Mouse (Mus musculus) myocyte (in vitro differentiated cells): ENCODE measurements at regions not wholly inside any gene's neighbourhood (a gene's known extent, or its start where the extent isn't known, plus 50 kb on each side); places are given as distances from the start of the nearest gene placed in this dataset.

Experiments
- CEBPB ChIP-seq: IDR thresholded peaks from 2 replicates; pipeline ENCODE4 v1.6.1; 2011; ENCODE audit warnings: mild to moderate bottlenecking, moderate library complexity; ENCODE audit not compliant: poor library complexity, insufficient read depth, severe bottlenecking
- E2F4 ChIP-seq: IDR thresholded peaks from one replicate; pipeline ENCODE4 v1.6.1; 2011; ENCODE audit warnings: mild to moderate bottlenecking, control low read depth, moderate library complexity; ENCODE audit not compliant: insufficient read depth
- MAX ChIP-seq: IDR thresholded peaks from one replicate; pipeline ENCODE4 v1.6.1; 2011; ENCODE audit warnings: low read depth, mild to moderate bottlenecking, control low read depth
- MYOD1 ChIP-seq, 3 experiments: IDR thresholded peaks; one replicate each; pipeline ENCODE4 v1.6.1; 2011; ENCODE audit warnings: control low read depth in 2 of 3, low read depth in 2 of 3, mild to moderate bottlenecking in 2 of 3, moderate library complexity in 1 of 3; ENCODE audit not compliant: insufficient read length in 2 of 3, control insufficient read depth in 1 of 3
- MYOG ChIP-seq, 3 experiments: IDR thresholded peaks; one replicate each; pipeline ENCODE4 v1.6.1; 2011; ENCODE audit warnings: control low read depth in 2 of 3, low read depth in 2 of 3, mild to moderate bottlenecking in 2 of 3; ENCODE audit not compliant: insufficient read length in 2 of 3, control insufficient read depth in 1 of 3, insufficient read depth in 1 of 3
- POLR2A ChIP-seq: IDR thresholded peaks from one replicate; pipeline ENCODE4 v1.6.1; 2011; ENCODE audit warnings: low read depth, mild to moderate bottlenecking, control low read depth, moderate library complexity; ENCODE audit not compliant: insufficient read length
- POLR2AphosphoS2 ChIP-seq: IDR thresholded peaks from one replicate; pipeline ENCODE4 v1.6.1; 2011; ENCODE audit warnings: low read depth, control low read depth; ENCODE audit not compliant: insufficient read length
- USF1 ChIP-seq: IDR thresholded peaks from one replicate; pipeline ENCODE4 v1.6.1; 2011; ENCODE audit warnings: low read depth, mild to moderate bottlenecking, control low read depth, moderate library complexity

- TF ChIP-seq POLR2AphosphoS2 (no peak), MAX (no peak), CEBPB (no peak), POLR2A (no peak), E2F4 (no peak), MYOG (IDR thresholded peaks at IDR 0.05; ENCODE audit: control insufficient read depth in 1 of 3, insufficient read depth in 1 of 3, insufficient read length in 2 of 3, low read depth in 2 of 3) (no peak), USF1 (no peak), MYOD1 (IDR thresholded peaks at IDR 0.05; ENCODE audit: control insufficient read depth in 1 of 3, insufficient read length in 2 of 3, low read depth in 2 of 3) (no peak)
These were observed 834.5 kb downstream of the Galc start for GRCm38 (mm10) chr12:97424726-97425125.
